Mouse (Mus musculus): ENCODE data around the gene Tbc1d14.

GRCm38 (mm10) chr5:36595115-36595514, 2.0 kb upstream of the Tbc1d14 start:
- TF ChIP-seq CTCF (IDR thresholded peaks at IDR 0.05; ENCODE audit: low read depth, low read length) (no peak), POLR2A (IDR thresholded peaks at IDR 0.05; ENCODE audit: extremely low read depth, insufficient read depth, low read length) (no peak)
